Mouse (Mus musculus) limb, embryonic 13.5 days (tissue): ENCODE measurements around the gene Fbxl17. TPM values are rescaled to one million over a fixed set of nuclear protein-coding genes. Genes with fewer than 3 reads are reported as not detected.
A peak's percentile ranks its signal among the peaks of the same experiment; 100 is the strongest.

Experiments
- ATAC-seq: fragments of 200-750 bp; cut with Nextera tagmentation; 2 replicates; pipeline ENCODE4 v1.8.0; 2017; ENCODE audit warnings: low read depth, moderate number of reproducible peaks, moderate TSS enrichment; ENCODE audit not compliant: low FRiP score
- H3K27ac ChIP-seq: fragments of 300-500 bp; sonication (generic); 2 replicates; pipeline ENCODE4 v1.5.1; 2015; ENCODE audit warnings: inconsistent platforms, mild to moderate bottlenecking, moderate library complexity
- H3K27me3 ChIP-seq: fragments of 300-500 bp; sonication (generic); 2 replicates; pipeline ENCODE4 v1.6.1; 2015; ENCODE audit warnings: mild to moderate bottlenecking, inconsistent platforms
- H3K36me3 ChIP-seq: fragments of 300-500 bp; sonication (generic); 2 replicates; pipeline ENCODE4 v1.6.1; 2015; ENCODE audit warnings: inconsistent platforms, mild to moderate bottlenecking, moderate library complexity
- H3K4me1 ChIP-seq: fragments of 300-500 bp; sonication (generic); 2 replicates; pipeline ENCODE4 v1.6.1; 2015; ENCODE audit warnings: inconsistent platforms
- H3K4me2 ChIP-seq: fragments of 300-500 bp; sonication (generic); replicated peaks from 2 replicates; pipeline ENCODE4 v1.6.1; 2015; ENCODE audit warnings: inconsistent platforms, mild to moderate bottlenecking, moderate library complexity
- H3K4me3 ChIP-seq: fragments of 300-500 bp; sonication (generic); 2 replicates; pipeline ENCODE4 v1.5.1; 2015; ENCODE audit warnings: moderate library complexity, mild to moderate bottlenecking, inconsistent platforms
- H3K9ac ChIP-seq: fragments of 300-500 bp; sonication (generic); 2 replicates; pipeline ENCODE4 v1.6.1; 2015; ENCODE audit warnings: mild to moderate bottlenecking, inconsistent platforms
- H3K9me3 ChIP-seq: fragments of 300-500 bp; sonication (generic); 2 replicates; pipeline ENCODE4 v1.6.1; 2016; ENCODE audit warnings: inconsistent platforms
- WGBS: fragments of 180-500 bp; shearing (Covaris S2); methylation state at CpG from one replicate; pipeline ENCODE4 v1.1.7; 2015; 5-methylcytosine and 5-hydroxymethylcytosine counted together
- polyA plus RNA-seq: library from polyadenylated mRNA; unstranded; fragments of >200 nt; fragmentation: Nextera tagmentation; extraction: Ambion mirVana; gene quantifications from 2 replicates; pipeline ENCODE4 v1.2.1, GENCODE M21; 2015

Fbxl17 gene
- polyA plus RNA-seq, 1 experiment from 2014 or later = 8.1 TPM

- WGBS = 69% methylated on average over 4 of the region's 4 CpGs
- Histone ChIP-seq H3K9ac (no peak overlapping the region), H3K27me3 (no peaks in the 10 kb centered on the region), H3K4me2 (no peak overlapping the region), H3K4me1 (no peaks in the 10 kb centered on the region), H3K4me3 (no peak overlapping the region), H3K36me3 (peaks cover 14% of the 10 kb centered on the region), H3K9me3 (no peaks in the 10 kb centered on the region), H3K27ac (no peak overlapping the region)
- no peak for ATAC-seq
Measured at GRCm38 (mm10) chr17:63350876-63351509, 148.8 kb downstream of the Fbxl17 start.

GRCm38 (mm10) chr17:63344101-63344500 is 155.7 kb downstream of the Fbxl17 start:
- ATAC-seq = no peak
- 61% methylated on average over 5 of the region's 5 CpGs for WGBS
- no peak overlapping the region for H3K9ac ChIP-seq

GRCm38 (mm10) chr17:63343076-63343475 is 156.7 kb downstream of the Fbxl17 start:
- no peak overlapping the region for H3K27ac ChIP-seq
- no peak for ATAC-seq
- H3K36me3 ChIP-seq = peaks cover 14% of the 10 kb centered on the region
- 0 out of 2 replicates have a peak, but pooled peaks cover 5% of the 10 kb centered on the region for H3K4me1 ChIP-seq
- WGBS = 88% methylated on average over 4 of the region's 4 CpGs
- H3K4me2 ChIP-seq = no peak overlapping the region
- no peak overlapping the region for H3K9ac ChIP-seq
- no peaks in the 10 kb centered on the region for H3K27me3 ChIP-seq
- H3K4me3 ChIP-seq = no peak overlapping the region
- H3K9me3 ChIP-seq = no peaks in the 10 kb centered on the region

More at GRCm38 (mm10) chr17:63344101-63344500, 155.7 kb downstream of the Fbxl17 start:
- no peaks in the 10 kb centered on the region for H3K9me3 ChIP-seq
- no peak overlapping the region for H3K4me3 ChIP-seq
- peaks cover 14% of the 10 kb centered on the region for H3K36me3 ChIP-seq
- 0 out of 2 replicates have a peak, but pooled peaks cover 5% of the 10 kb centered on the region for H3K4me1 ChIP-seq
- H3K4me2 ChIP-seq = no peak overlapping the region
- no peaks in the 10 kb centered on the region for H3K27me3 ChIP-seq
- no peak overlapping the region for H3K27ac ChIP-seq

- no peak overlapping the region for H3K4me2 ChIP-seq
- no peak overlapping the region for H3K9ac ChIP-seq
- WGBS = 80% methylated on average over 11 of the region's 11 CpGs
Measured at GRCm38 (mm10) chr17:63342440-63342839, 157.4 kb downstream of the Fbxl17 start.

GRCm38 (mm10) chr17:63341203-63341602 is 158.6 kb downstream of the Fbxl17 start:
- H3K27ac ChIP-seq = no peak overlapping the region
- no peak overlapping the region for H3K9ac ChIP-seq
- 0 out of 2 replicates have a peak, but pooled peaks cover 5% of the 10 kb centered on the region for H3K4me1 ChIP-seq
- no peaks in the 10 kb centered on the region for H3K36me3 ChIP-seq
- WGBS = 94% methylated on average over 3 of the region's 3 CpGs
- no peak overlapping the region for H3K4me3 ChIP-seq
- H3K4me2 ChIP-seq = no peak overlapping the region
- no peak for ATAC-seq
- no peaks in the 10 kb centered on the region for H3K27me3 ChIP-seq
- H3K9me3 ChIP-seq = no peaks in the 10 kb centered on the region

More at GRCm38 (mm10) chr17:63342440-63342839, 157.4 kb downstream of the Fbxl17 start:
- Histone ChIP-seq H3K9me3 (no peaks in the 10 kb centered on the region), H3K4me1 (0 out of 2 replicates have a peak, but pooled peaks cover 5% of the 10 kb centered on the region), H3K36me3 (peaks cover 10% of the 10 kb centered on the region), H3K27me3 (no peaks in the 10 kb centered on the region), H3K27ac (no peak overlapping the region), H3K4me3 (no peak overlapping the region)
- no peak for ATAC-seq

GRCm38 (mm10) chr17:63328888-63329287 is 170.9 kb downstream of the Fbxl17 start:
- Histone ChIP-seq H3K4me1 (peaks cover 9% of the 10 kb centered on the region; the same call in 1 of the 2 replicates), H3K27me3 (no peaks in the 10 kb centered on the region), H3K4me2 (no peak overlapping the region), H3K9me3 (no peaks in the 10 kb centered on the region), H3K9ac (no peak overlapping the region), H3K4me3 (no peak overlapping the region), H3K36me3 (no peaks in the 10 kb centered on the region), H3K27ac (no peak overlapping the region)
- ATAC-seq = no peak
- WGBS = 92% methylated on average over 2 of the region's 2 CpGs

- Histone ChIP-seq H3K4me2 (no peak overlapping the region), H3K36me3 (no peaks in the 10 kb centered on the region), H3K4me1 (peaks cover 8% of the 10 kb centered on the region; the same call in 1 of the 2 replicates), H3K9ac (no peak overlapping the region), H3K4me3 (no peak overlapping the region), H3K9me3 (no peaks in the 10 kb centered on the region), H3K27me3 (no peaks in the 10 kb centered on the region), H3K27ac (no peak overlapping the region)
- no peak for ATAC-seq
- WGBS = 71% methylated on average over 5 of the region's 5 CpGs
Measured at GRCm38 (mm10) chr17:63326227-63326626, 173.6 kb downstream of the Fbxl17 start.

GRCm38 (mm10) chr17:63324672-63325071 is 175.1 kb downstream of the Fbxl17 start:
- no peaks in the 10 kb centered on the region for H3K36me3 ChIP-seq
- peaks cover 10% of the 10 kb centered on the region; the same call in 1 of the 2 replicates for H3K4me1 ChIP-seq
- H3K27ac ChIP-seq = no peak overlapping the region
- 92% methylated on average over 2 of the region's 2 CpGs for WGBS
- H3K4me2 ChIP-seq = no peak overlapping the region
- H3K9ac ChIP-seq = no peak overlapping the region
- H3K4me3 ChIP-seq = no peak overlapping the region
- no peaks in the 10 kb centered on the region for H3K9me3 ChIP-seq
- no peaks in the 10 kb centered on the region for H3K27me3 ChIP-seq
- no peak for ATAC-seq

GRCm38 (mm10) chr17:63324039-63324438 is 175.8 kb downstream of the Fbxl17 start:
- Histone ChIP-seq H3K27me3 (no peaks in the 10 kb centered on the region), H3K4me2 (no peak overlapping the region), H3K36me3 (no peaks in the 10 kb centered on the region), H3K4me3 (no peak overlapping the region), H3K4me1 (peaks cover 10% of the 10 kb centered on the region; the same call in 1 of the 2 replicates), H3K9me3 (no peaks in the 10 kb centered on the region), H3K27ac (no peak overlapping the region), H3K9ac (no peak overlapping the region)
- peak; percentile 59; the same call in 1 of the 2 replicates for ATAC-seq
- whole genome bisulfite sequencing = 40% methylated on average over 2 of the region's 2 CpGs

- ATAC-seq = no peak
- 79% methylated on average over 7 of the region's 7 CpGs for WGBS
- no peaks in the 10 kb centered on the region for H3K27me3 ChIP-seq
Measured at GRCm38 (mm10) chr17:63322846-63323245, 177.0 kb downstream of the Fbxl17 start.

GRCm38 (mm10) chr17:63321290-63321689 is 178.5 kb downstream of the Fbxl17 start:
- 32% methylated on average over 5 of the region's 5 CpGs for WGBS
- no peaks in the 10 kb centered on the region for H3K27me3 ChIP-seq
- no peaks in the 10 kb centered on the region for H3K36me3 ChIP-seq
- no peak overlapping the region for H3K4me3 ChIP-seq
- no peak overlapping the region for H3K4me2 ChIP-seq
- ATAC-seq = no peak
- no peak overlapping the region for H3K9ac ChIP-seq
- no peak overlapping the region for H3K27ac ChIP-seq
- no peaks in the 10 kb centered on the region for H3K9me3 ChIP-seq
- peaks cover 17% of the 10 kb centered on the region for H3K4me1 ChIP-seq

More at GRCm38 (mm10) chr17:63322846-63323245, 177.0 kb downstream of the Fbxl17 start:
- H3K36me3 ChIP-seq = no peaks in the 10 kb centered on the region
- no peak overlapping the region for H3K27ac ChIP-seq
- peaks cover 11% of the 10 kb centered on the region; the same call in 1 of the 2 replicates for H3K4me1 ChIP-seq
- H3K9ac ChIP-seq = no peak overlapping the region
- no peak overlapping the region for H3K4me2 ChIP-seq
- no peaks in the 10 kb centered on the region for H3K9me3 ChIP-seq
- no peak overlapping the region for H3K4me3 ChIP-seq

- no peak overlapping the region for H3K9ac ChIP-seq
- no peaks in the 10 kb centered on the region for H3K27me3 ChIP-seq
- no peak overlapping the region for H3K4me3 ChIP-seq
- ATAC-seq = no peak
- H3K36me3 ChIP-seq = no peaks in the 10 kb centered on the region
- peaks cover 21% of the 10 kb centered on the region for H3K4me1 ChIP-seq
- H3K4me2 ChIP-seq = no peak overlapping the region
- 37% methylated on average over 7 of the region's 7 CpGs for WGBS
- H3K27ac ChIP-seq = no peak overlapping the region
- 0 out of 2 replicates have a peak, but pooled peaks cover 4% of the 10 kb centered on the region for H3K9me3 ChIP-seq
Measured at GRCm38 (mm10) chr17:63317518-63317917, 182.3 kb downstream of the Fbxl17 start.
